Mouse (Mus musculus) liver, adult 2 months (tissue): ENCODE data around the gene Cep295.

Source experiments
- CTCF ChIP-seq: fragments of 200-500 bp; IDR thresholded peaks from 2 replicates; pipeline ENCODE4 v1.5.1; 2011; ENCODE audit warnings: low read depth, low read length, control low read depth
- POLR2A ChIP-seq: fragments of 200-500 bp; IDR thresholded peaks from 2 replicates; pipeline ENCODE4 v1.6.1; 2011; ENCODE audit warnings: low read length, control low read depth; ENCODE audit not compliant: insufficient read depth; ENCODE audit errors: extremely low read depth

DNA sequence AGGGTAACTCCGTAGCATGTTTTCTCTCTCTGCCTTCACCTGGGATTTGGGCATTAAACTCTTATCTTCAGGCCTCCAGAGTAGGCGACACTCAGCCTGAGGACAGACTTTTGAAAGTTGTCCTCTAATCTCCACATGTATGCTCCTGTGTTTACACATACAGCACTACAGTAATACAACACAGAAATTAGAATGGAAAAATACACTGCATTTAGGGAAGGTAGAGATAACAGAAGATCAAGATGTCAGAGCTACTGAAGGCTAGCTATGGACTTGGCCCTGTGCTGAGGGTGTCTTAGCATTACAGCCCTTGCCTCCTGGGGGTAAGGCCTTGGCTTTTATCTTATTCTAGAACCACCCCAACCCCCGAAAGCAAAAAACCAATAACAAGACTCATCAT, 69.2 kb downstream of the Cep295 start:
- no peak for TF ChIP-seq CTCF
- TF ChIP-seq POLR2A, result no peak
